Mouse (Mus musculus): Measurements from ENCODE around the gene Slfn9. TPM values are rescaled to one million over a fixed set of nuclear protein-coding genes. Genes with fewer than 3 reads are reported as not detected.

Slfn9 gene
- polyA plus RNA-seq, 1 experiment, result 21.1 TPM

GRCm38 (mm10) chr11:82956925-82957324, 34.7 kb downstream of the Slfn9 start:
- TF ChIP-seq CTCF (IDR thresholded peaks at IDR 0.05; ENCODE audit: low read depth, low read length) (no peak), POLR2A (IDR thresholded peaks at IDR 0.05; ENCODE audit: borderline replicate concordance, low read depth, low read length) (no peak)
- no peak overlapping the region for H3K27ac ChIP-seq (ENCODE audit: insufficient read depth, low read depth, low read length)
- H3K4me1 ChIP-seq (ENCODE audit: control insufficient read depth, insufficient read depth, low read length), result peaks cover 18% of the 10 kb centered on the region
- no peak overlapping the region for H3K4me3 ChIP-seq (ENCODE audit: insufficient read depth, low read length)

- TF ChIP-seq CTCF (IDR thresholded peaks at IDR 0.05; ENCODE audit: low read depth, low read length), result no peak
- no peak for TF ChIP-seq POLR2A (IDR thresholded peaks at IDR 0.05; ENCODE audit: borderline replicate concordance, low read depth, low read length)
- H3K4me1 ChIP-seq (ENCODE audit: control insufficient read depth, insufficient read depth, low read length), result peaks cover 17% of the 10 kb centered on the region
- no peak overlapping the region for H3K4me3 ChIP-seq (ENCODE audit: insufficient read depth, low read length)
- no peak overlapping the region for H3K27ac ChIP-seq (ENCODE audit: insufficient read depth, low read depth, low read length)
These were observed 37.0 kb downstream of the Slfn9 start for GRCm38 (mm10) chr11:82954631-82955030.

- H3K27ac ChIP-seq (ENCODE audit: insufficient read depth, low read depth, low read length), result peak overlapping the region; percentile 66
- peaks cover 17% of the 10 kb centered on the region for H3K4me1 ChIP-seq (ENCODE audit: control insufficient read depth, insufficient read depth, low read length)
- no peak for TF ChIP-seq CTCF (IDR thresholded peaks at IDR 0.05; ENCODE audit: low read depth, low read length)
- TF ChIP-seq POLR2A (IDR thresholded peaks at IDR 0.05; ENCODE audit: borderline replicate concordance, low read depth, low read length), result no peak
- peak overlapping the region; percentile 58 for H3K4me3 ChIP-seq (ENCODE audit: insufficient read depth, low read length)
These were observed 38.8 kb downstream of the Slfn9 start for GRCm38 (mm10) chr11:82952612-82953542.

- Histone ChIP-seq H3K4me3 (ENCODE audit: insufficient read depth, low read length) (peak overlapping the region; percentile 58), H3K4me1 (ENCODE audit: control insufficient read depth, insufficient read depth, low read length) (peaks cover 17% of the 10 kb centered on the region), H3K27ac (ENCODE audit: insufficient read depth, low read depth, low read length) (peak overlapping the region; percentile 66)
- TF ChIP-seq CTCF (IDR thresholded peaks at IDR 0.05; ENCODE audit: low read depth, low read length), result no peak
- TF ChIP-seq POLR2A (IDR thresholded peaks at IDR 0.05; ENCODE audit: borderline replicate concordance, low read depth, low read length), result no peak
These were observed 39.6 kb downstream of the Slfn9 start for GRCm38 (mm10) chr11:82951865-82952611.

GRCm38 (mm10) chr11:82950736-82951481, 40.7 kb downstream of the Slfn9 start, which contains the start of gene Slfn5:
Gene Slfn5 (plus strand): TSS chr11:82951349.
- H3K27ac ChIP-seq (ENCODE audit: insufficient read depth, low read depth, low read length), result peak within 1 kb of the TSS; percentile 66
- TF ChIP-seq CTCF (IDR thresholded peaks at IDR 0.05; ENCODE audit: low read depth, low read length) (no peak), POLR2A (IDR thresholded peaks at IDR 0.05; ENCODE audit: borderline replicate concordance, low read depth, low read length) (no peak)
- H3K4me3 ChIP-seq (ENCODE audit: insufficient read depth, low read length), result peak within 1 kb of the TSS; percentile 58
- peaks cover 17% of the 10 kb centered on the region for H3K4me1 ChIP-seq (ENCODE audit: control insufficient read depth, insufficient read depth, low read length)

GRCm38 (mm10) chr11:82949036-82949435, 42.6 kb downstream of the Slfn9 start:
- Histone ChIP-seq H3K4me1 (ENCODE audit: control insufficient read depth, insufficient read depth, low read length) (peaks cover 9% of the 10 kb centered on the region), H3K27ac (ENCODE audit: insufficient read depth, low read depth, low read length) (no peak overlapping the region), H3K4me3 (ENCODE audit: insufficient read depth, low read length) (no peak overlapping the region)
- no peak for TF ChIP-seq CTCF (IDR thresholded peaks at IDR 0.05; ENCODE audit: low read depth, low read length)
- no peak for TF ChIP-seq POLR2A (IDR thresholded peaks at IDR 0.05; ENCODE audit: borderline replicate concordance, low read depth, low read length)

GRCm38 (mm10) chr11:82947457-82947856, 44.2 kb downstream of the Slfn9 start:
- Histone ChIP-seq H3K4me3 (ENCODE audit: insufficient read depth, low read length) (no peak overlapping the region), H3K27ac (ENCODE audit: insufficient read depth, low read depth, low read length) (no peak overlapping the region)

GRCm38 (mm10) chr11:82945636-82946035, 46.0 kb downstream of the Slfn9 start:
- H3K4me1 ChIP-seq (ENCODE audit: control insufficient read depth, insufficient read depth, low read length), result no peaks in the 10 kb centered on the region
- H3K27ac ChIP-seq (ENCODE audit: insufficient read depth, low read depth, low read length), result no peak overlapping the region
- H3K4me3 ChIP-seq (ENCODE audit: insufficient read depth, low read length), result no peak overlapping the region
- no peak for TF ChIP-seq CTCF (IDR thresholded peaks at IDR 0.05; ENCODE audit: low read depth, low read length)

More at GRCm38 (mm10) chr11:82947457-82947856, 44.2 kb downstream of the Slfn9 start:
- no peaks in the 10 kb centered on the region for H3K4me1 ChIP-seq (ENCODE audit: control insufficient read depth, insufficient read depth, low read length)
- no peak for TF ChIP-seq CTCF (IDR thresholded peaks at IDR 0.05; ENCODE audit: low read depth, low read length)
- TF ChIP-seq POLR2A (IDR thresholded peaks at IDR 0.05; ENCODE audit: borderline replicate concordance, low read depth, low read length), result no peak

GRCm38 (mm10) chr11:82943336-82943735, 48.3 kb downstream of the Slfn9 start:
- no peak overlapping the region for H3K4me3 ChIP-seq (ENCODE audit: insufficient read depth, low read length)
- TF ChIP-seq POLR2A (IDR thresholded peaks at IDR 0.05; ENCODE audit: borderline replicate concordance, low read depth, low read length), result no peak
- no peak overlapping the region for H3K27ac ChIP-seq (ENCODE audit: insufficient read depth, low read depth, low read length)
- no peaks in the 10 kb centered on the region for H3K4me1 ChIP-seq (ENCODE audit: control insufficient read depth, insufficient read depth, low read length)
